Mouse (Mus musculus) fibroblast of lung, adult 2 months (primary cell): ENCODE measurements around the gene Slc26a10.
"Not testable (repeated sequence)": the region's sequence is repeated elsewhere in the genome, so short reads cannot be mapped to it uniquely, and the experiment has no call there.

Source experiments
- DNase-seq: peaks from one replicate; pipeline ENCODE4 v3.0.0-alpha.2; 2011; ENCODE audit warnings: low read depth

The Slc26a10 gene

DNA sequence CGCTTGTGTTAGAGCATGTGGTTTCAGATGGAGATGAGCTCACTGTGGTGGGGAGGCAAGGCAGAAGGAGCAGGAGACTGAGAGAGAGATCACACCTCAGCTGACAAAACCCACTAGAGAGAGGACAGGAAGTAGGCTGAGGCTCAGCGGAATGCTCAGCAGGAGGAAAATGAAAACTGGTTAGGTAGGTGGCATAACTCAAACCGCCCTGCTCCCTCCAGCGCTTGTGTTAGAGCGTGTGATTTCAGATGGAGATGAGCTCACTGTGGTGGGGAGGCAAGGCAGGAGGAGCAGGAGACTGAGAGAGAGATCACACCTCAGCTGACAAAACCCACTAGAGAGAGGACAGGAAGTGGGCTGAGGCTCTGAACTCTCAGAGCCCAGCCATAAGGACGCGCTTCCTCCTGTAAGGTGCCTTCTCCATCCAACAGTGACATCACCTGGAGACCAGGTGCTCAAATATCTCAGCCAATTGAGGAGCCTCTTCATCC is 17.6 kb downstream of the Slc26a10 start:
- DNase-seq, result not testable (repeated sequence)

DNA sequence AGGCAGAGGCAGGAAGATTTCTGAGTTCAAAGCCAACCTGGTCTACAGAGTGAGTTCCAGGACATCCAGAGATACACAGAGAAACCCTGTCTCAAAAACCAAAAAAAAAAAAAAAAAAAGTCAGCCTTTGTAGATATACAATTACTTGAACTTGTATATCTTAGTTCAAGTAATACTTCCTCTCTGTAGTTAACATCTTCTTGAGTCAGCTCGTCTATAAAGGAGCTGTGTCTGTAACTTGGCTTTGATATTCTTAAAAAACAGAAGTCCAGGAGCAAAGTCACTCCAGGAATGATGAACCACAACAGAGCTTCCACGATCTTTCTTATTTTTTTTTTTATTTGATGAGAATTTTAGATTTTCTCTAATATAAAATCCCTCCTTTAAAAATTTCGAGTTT is 19.7 kb downstream of the Slc26a10 start:
- DNase-seq, result no peak

DNA sequence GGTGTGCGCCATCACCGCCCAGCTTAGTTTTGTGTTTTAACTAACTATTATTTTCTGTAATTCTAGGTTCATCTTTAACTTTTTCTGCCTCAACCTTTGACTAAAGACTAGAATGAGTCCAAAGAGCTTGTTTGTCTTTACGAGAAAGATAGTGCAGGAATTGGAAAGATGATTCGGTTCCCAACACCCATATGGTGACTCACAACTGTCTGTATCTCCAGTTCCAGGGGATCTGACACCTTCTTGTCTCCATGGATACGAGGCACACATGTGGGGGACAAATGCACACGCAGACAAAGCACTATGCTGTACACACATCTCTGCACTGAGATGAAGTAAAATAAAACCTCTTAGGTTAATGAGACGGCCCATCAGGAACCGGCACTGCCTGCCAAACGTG is 20.4 kb downstream of the Slc26a10 start:
- no peak for DNase-seq

DNA sequence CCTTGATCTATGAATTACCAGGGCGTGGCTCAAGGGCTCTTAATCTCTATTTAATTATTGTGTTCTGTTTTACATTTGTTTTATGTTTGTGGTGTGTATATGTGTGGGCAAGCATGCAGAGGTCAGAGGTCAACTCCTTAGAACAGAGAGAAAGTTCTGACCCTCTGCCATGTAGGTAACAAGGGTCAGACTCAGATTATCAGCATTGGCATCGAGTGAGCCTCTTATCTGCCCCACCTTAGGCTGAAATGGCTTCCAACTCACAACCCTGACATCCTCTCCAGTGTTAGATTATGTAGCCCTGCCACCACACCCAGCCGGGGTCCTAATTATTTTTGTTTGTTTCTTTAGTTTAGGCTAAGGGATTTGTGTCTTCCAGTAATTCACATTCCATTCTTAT is 22.0 kb downstream of the Slc26a10 start:
- no peak for DNase-seq

DNA sequence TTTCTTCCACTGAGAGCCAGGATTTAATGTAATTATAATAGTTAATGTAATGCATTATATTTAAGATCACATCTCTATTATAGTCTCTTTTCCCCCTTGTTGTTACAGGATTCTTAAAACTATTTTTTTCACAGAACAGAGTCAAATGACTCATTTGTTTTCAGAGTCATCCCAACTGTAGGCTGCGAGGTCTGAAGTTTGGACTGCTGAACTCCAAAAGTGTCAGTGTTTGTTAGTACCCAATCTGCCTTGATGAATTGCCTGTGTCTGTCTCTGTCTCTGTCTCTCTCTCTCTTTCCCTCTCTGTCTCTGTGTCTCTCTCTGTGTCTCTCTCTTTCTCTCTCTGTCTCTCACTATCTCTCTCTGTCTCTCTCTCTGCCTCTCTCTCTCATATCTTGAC is 23.9 kb downstream of the Slc26a10 start:
- DNase-seq, result no peak

DNA sequence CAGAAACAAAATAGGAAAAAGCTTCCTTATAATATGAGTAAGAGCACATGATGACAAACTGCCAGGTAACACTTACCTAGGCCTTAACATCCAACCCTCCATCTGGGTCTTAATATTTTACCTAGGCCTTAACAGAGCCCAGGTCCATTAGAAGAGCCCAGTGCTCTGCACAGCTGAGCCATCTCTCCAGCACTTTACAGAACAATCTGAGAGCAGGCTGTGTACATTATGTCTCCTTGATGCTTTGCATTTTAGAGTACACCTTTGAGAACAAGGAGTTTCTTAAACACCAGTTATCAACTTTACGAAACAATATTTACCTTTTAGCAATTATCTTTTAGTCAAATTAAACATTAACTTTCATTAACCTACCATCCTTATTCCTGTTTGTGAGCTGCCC is 24.4 kb downstream of the Slc26a10 start:
- DNase-seq, result no peak

DNA sequence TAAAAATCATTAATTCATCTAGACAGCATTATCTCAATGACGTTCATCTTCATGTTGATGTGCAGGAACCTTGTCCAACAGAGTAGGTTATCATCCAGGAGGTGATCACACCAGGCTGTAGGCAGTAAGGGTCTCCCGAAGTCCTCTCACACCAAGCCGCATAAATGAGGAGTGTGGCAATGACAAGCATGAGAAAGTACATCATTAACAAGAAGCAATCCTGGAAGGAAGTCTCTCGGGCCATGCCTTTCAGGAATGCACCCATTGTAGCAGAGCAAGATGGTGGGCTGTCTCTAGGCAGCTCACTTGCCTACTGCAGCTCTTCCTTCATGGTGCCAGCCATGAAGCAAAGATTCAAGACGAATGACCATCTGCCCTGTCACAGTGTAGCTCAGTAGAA is 25.8 kb downstream of the Slc26a10 start:
- no peak for DNase-seq

DNA sequence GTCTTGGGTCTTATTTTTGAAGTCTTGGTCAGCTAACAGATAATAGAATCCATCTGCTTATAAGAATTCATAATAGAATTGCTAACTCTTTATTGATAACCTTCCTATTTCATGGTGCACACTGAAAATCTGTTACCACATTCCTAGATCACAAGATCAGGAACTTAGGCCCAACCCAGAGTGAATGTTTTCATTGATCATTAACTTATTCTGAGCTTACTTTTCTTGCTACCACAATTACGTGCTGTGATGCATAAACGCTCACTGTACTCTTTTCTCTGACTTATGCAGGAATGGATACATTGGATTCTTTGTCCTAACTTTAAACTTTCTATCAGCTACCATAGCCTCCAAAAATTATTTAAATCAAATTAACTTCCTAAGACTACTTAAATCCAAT is 26.2 kb downstream of the Slc26a10 start:
- DNase-seq, result no peak

DNA sequence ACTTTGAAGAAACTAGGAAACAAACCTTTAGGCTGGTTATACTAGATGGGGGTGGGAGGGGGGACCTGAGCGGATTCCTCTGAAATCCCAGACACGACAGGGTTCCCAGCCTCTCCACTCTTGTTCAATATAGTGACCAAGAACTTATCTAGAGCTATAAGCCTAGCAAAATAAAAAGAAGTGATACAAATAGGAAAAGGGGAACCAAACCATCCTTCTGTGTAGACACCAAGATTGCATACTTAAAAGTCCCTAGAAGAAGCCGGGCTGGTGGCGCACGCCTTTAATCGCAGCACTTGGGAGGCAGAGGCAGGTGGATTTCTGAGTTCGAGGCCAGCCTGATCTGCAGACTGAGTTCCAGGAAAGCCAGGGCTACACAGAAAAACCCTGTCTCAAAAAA is 27.1 kb downstream of the Slc26a10 start:
- DNase-seq, result no peak

DNA sequence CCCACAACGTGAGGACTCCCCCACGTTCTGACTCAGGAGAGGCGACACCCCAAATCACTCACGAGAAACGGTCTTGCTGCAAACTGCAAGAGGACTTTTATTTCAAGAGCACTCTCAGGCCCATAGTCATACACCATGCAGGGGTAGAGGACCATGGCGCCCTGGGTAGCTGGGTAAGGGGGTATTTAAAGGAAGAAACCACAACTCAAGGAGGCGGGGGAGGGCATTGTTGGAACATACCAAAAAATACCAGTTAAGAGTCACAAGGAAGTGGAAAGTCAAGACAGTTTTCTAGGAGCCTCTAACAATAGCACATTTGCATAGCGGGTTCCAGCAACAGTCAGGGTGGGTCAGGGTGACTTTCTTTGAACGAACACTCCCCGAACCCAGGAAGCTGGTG is 27.9 kb downstream of the Slc26a10 start:
- DNase-seq, result not testable (repeated sequence)

DNA sequence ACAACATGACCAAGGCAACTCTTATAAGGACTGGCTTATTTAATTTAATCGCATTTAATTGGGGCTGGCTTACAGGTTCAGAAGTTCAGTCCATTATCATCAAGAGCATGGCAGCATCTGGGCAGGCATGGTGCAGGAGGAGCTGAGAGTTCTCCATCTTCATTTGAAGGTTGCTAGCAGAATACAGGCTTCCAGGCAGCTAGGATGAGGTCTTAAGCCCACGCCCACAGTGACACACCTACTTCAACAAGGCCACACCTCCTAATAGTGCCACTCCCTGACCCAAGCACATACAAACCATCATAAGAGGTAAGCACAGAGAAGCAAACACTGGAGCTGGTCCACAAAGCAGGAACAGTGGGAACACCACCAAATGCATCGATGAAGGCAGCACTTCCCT is 29.2 kb downstream of the Slc26a10 start:
- DNase-seq, result not testable (repeated sequence)

DNA sequence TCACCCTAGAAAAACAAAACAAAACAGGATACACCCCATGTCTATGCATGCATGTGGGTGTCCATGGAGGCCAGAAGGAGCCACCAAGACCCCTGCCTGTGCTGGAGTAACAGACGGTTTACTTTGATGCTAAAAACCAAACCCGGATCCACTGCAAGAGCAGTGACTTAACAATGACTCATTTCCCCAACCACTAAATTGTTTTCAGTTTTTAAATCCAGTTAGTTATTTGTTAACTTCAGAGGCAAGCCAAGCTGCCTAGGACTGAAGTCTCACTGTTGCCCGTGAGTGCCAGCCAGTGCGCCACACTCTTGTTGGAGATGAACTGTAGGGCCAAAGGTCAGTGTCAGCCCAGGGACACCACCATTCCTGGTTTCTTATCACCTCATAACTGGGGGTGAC is 30.0 kb downstream of the Slc26a10 start:
- no peak for DNase-seq

DNA sequence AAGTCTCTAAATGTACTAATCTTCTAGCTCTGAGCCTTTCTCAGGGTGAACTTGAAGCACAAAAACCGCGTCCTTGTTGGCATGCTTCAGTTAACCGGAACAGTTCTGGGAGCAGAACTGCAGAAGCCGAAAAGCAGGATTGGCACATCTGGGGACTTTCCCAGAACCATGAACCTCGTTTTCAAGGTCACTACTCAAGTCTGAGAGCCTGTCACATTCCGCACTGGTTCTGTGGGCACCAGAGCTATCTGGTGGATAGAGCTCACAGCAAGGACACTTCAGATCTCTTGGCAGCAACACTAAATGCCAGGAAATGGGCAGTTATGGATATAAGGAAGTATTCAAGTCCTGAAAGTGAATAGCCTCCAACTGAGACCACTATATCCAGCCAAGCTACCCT is 33.3 kb downstream of the Slc26a10 start:
- DNase-seq, result no peak

DNA sequence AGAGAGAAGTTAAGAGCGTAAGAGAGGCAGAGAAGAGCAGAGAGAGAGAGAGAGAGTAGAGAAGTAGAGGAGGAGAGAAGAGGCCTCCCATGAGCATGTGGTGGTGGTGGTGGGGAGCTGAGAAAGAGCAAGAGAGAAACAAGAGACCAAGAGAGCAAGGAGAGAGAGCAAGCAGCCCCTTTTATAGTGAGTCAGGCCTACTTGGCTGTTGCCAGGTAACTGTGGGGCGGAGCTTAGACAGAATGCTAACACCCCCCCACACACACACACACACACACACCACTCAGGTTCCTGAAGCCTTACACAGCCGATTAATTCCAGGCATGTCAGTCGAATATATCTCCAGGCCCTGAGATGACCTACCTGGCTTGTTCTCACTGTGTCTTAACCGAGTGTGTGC is 35.1 kb downstream of the Slc26a10 start:
- DNase-seq, result no peak

DNA sequence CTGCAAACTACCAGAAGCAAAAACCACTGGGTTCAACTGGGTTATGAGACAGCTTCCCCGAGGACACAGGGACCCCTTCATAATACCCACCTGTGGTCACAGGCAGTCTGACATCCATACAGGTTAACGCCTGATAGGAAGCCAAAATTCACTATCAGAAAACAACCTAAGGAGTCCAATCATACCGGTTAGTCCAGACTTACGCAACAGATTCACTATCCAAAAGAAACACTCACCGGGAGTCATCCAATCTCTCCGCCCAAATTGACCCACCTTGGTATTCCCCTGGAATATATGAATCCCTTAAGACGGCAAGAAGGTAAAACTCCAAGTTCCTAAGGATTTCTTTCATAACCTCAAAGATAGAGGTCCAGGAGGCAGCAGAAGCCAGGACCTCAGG is 35.9 kb downstream of the Slc26a10 start:
- no peak for DNase-seq

DNA sequence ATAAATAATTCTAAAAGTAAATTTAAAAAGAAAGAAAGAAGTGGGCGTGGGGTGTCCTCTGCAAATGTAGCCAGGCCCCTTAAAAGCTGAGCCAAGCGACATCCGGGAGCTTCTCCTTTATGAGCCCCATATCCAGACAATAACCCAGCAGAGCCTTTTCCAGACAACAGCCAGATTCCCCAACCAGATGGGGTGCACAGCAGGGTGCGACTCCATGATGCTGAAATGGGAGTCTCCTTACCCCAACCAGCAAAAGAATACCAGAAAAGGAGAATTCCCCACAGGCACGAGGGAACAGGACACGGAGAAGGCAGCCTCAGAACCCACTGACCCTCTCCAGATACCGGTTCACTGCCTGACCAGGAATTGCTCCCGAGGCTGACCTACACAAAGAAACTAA is 37.2 kb downstream of the Slc26a10 start:
- DNase-seq, result no peak

DNA sequence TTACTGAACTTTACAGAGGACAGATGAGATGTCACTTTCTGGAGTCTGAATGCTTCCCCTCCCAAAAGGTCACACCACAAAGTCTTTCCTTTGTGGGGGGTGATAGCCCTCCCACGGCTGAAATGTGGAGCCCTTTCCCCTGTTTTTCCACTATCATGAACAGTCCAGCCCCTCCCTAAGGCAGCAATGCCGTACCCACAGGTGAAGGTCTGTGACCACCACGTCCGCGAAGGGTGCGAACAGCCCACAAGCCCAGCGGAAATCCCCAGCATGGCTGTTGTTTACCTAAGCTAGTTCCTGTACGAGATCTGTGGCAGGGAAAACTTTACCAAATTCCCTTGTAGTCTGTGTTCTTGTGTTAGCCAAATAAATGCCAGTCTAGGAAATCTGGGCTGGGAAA is 38.9 kb downstream of the Slc26a10 start:
- DNase-seq, result no peak

DNA sequence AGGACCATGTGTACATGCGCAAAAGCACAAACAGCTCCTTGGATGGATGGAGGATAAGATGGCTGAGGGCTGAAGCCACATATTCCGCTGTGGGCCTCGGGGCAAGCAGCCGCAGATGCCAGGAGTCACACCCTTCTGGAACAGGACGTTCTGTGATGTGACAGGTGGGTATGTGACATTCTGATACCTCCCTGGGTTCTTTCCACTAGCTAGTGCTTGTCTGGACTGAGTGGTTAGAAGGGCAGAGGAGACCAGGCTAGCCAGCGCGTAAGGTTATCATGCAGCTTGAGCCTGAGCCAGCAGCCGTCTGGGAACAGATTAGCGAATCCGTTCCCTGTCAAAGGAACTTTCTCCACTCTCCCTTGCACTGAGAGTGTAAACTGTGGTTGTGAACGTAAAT is 39.5 kb downstream of the Slc26a10 start:
- DNase-seq, result no peak

DNA sequence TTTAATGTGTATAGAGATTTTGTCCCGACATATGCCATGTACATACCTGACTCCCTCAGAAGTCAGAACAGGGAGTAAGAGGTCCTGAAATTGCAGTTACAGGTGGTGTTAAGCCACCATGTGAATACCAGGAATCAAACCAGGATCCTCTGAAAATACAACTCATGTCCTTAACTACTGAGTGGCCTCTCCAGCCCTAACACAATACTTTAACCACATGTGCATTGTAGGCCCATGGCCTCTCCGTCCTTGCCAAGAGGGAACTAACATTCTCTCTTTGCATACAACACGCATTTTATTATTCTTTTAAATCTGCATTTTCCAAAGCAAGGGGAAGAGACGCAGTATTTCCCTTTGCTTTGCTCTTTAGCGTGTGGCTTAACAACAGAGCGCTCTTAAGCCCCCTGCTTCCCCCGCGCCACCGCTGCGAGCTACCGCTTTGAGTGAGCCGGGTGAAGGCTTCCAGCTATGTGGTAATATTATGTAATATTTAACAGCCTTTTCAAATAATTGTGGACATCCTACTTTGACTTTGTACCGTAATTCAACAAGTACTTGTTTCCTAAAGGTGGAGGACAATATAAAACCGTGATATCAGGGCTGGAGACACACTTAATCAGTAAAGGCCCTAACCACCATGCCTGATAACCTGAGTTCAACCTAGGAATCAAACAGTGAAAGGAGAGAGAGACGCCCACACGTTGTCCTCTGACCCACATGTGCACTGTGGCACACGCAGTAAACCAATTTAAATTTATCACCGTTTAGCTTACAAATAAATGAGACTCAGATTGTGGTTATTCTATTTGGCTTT is 41.9 kb downstream of the Slc26a10 start:
- DNase-seq, result no peak

DNA sequence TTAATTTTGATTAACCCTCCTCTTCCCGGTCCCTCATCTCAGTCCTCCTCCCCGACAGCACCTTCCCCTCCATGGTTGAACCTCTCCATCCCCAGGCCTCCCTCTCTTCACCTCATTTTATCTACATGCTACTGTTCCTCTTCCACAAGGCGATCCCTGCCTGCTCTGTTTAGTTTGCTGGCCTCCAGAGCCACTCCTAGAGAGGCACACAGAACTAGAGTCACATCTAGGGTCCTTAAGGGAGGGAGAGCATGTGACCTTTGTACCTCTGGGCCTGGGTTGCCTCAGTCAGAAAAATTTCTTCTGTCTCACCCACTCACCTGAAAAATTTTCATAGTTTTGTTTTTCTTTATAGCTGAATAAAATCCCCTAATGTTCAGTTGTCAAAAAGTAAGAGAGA is 42.5 kb downstream of the Slc26a10 start:
- no peak for DNase-seq

DNA sequence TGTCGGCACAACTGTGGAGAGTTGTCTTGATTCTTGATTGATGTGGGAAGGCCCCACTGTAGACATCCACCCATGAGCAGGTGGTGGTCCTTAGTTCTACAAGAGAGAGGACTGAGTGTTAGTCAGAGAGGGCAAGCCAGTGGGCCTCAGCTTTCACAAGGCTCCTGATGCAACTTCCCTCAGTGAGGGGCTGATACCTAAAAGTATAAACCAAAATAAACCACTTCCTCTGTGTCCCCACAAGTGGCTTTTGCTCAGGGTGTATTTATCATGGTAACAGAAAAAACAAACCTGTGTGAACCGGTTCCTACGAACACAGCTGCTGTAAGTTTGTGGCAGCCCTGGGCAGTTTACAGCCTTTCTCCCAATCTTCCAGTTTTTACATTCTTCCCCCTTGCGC is 43.9 kb downstream of the Slc26a10 start:
- no peak for DNase-seq

DNA sequence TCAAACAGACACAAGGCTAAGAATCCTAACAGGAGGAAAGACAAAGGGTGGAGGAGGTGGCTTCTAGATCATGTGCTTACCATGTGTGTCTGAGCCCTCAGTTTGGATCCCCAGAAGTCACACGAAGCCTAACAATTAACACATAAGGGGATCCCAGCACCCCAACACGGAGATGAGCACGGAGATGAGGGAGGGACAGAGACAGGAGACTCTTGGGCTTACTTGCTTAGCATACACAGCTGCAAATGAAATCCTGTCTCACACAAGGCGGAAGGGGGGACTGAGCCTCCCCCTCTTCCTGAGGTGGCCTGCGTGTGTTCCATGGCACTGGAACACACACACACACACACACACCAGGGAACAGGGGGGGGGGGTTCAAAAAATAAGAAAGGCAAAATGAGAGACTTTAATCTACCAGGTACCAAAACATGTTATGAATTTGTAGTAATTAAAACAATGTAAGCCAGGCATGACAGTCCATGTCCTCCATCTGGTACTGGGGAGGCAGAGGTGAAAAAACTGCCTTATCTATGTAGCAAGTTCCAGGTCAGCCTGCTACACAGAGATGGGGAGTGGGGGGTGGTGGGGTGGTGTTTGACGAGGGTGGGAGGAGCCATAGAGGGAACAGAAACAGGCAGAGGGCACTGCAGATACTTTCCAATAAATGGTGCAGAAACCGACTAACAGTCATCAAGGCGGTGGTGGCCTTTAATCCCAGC is 45.2 kb downstream of the Slc26a10 start:
- DNase-seq, result no peak

DNA sequence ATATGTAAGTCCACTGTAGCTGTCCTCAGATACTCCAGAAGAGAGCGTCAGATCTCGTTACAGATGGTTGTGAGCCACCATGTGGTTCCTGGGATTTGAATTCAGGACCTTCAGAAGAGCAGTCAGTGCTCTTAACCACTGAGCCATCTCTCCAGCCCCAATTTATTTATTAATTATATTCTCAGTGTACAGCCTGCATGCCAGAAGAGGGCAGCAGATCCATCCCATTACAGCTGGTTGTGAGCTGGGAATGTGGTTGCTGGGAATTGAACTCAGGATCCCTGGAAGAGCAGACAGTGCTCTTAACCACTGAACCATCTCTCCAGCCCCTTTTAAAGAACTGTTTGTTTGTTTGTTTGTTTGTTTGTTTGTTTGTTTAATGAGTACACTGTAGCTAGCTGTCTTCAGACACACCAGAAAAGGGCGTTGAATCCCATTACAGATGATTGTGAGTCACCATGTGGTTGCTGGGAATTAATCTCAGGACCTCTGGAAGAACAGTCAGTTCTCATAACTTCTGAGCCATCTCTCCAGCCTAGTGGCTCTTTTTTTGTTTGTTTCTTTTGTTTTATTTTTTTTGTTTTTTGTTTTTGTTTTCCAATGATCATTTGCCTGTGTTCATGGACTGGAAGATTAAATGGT is 45.9 kb downstream of the Slc26a10 start:
- not testable (repeated sequence) for DNase-seq
